Mouse (Mus musculus) cerebellum, adult 9-10 months (tissue): ENCODE results near the gene Ptprn2.

ENCODE experiments used
- DNase-seq: peaks from one replicate; pipeline ENCODE4 v3.0.0; 2022

Ptprn2 gene

GRCm38 (mm10) chr12:116653684-116654083 lies 168.2 kb downstream of the Ptprn2 start:
- DNase-seq = no peak

DNA sequence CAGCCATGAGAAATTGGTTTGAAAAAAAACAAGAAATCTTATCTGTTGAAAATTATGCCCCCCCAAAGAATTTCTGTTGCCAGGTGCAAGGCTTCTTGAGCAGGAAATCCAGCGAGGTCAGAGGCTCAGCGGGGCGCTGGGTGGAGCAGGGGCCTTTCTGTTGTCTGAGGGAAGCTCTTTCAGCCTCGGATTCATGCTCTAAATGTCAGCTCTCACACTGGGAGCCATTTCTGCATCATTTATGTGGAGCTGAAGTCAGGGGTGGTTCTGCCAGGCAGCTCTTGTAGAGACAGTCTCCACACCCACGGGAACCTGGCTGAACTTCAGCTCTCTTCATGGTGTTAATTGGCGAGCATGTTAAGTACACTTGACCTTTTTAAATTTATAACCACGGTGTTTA lies 174.6 kb downstream of the Ptprn2 start:
- DNase-seq = peak; percentile 64

GRCm38 (mm10) chr12:116661018-116661417 lies 175.5 kb downstream of the Ptprn2 start:
- DNase-seq = no peak

GRCm38 (mm10) chr12:116677701-116678100 lies 192.2 kb downstream of the Ptprn2 start:
- DNase-seq = no peak

DNA sequence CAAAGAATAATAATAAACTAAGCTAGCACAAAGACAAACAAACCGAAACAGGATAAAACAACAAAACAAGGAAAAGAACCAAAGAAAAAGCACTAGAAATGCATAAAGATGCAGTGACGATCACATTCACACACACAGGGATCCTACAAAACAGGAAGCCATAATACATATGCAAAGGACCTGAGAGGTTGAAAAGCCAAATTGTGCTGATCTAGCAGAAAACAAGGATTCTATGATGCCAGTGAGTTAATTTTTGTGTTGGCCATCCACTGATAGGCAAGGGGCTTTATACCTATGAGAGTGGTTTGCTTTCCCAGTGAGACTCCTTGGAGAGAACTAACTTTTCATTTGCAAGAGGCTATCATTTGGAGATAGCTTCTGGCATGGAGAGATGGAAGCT lies 204.3 kb downstream of the Ptprn2 start:
- no peak for DNase-seq

- DNase-seq = no peak
These were observed 224.0 kb downstream of the Ptprn2 start for GRCm38 (mm10) chr12:116709535-116709934.

DNA sequence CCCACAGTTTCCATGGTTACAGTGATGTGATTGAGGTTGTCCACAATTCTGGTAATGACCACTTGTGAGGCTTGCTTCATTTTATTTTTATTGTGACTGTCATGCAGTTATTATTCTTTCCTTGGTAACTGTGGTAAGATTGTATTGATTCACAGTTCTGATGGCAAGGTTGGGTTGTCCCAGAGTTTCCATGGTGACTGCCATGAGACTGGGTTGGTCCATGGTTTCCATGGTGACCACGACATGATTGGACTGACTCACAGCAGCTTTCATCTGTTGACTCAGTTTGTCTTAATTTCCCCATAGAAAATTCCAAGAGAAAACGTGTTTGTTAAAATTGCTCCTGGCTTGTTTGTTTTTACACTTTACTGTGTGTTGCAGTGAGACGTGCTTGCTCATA lies 225.2 kb downstream of the Ptprn2 start:
- no peak for DNase-seq

DNA sequence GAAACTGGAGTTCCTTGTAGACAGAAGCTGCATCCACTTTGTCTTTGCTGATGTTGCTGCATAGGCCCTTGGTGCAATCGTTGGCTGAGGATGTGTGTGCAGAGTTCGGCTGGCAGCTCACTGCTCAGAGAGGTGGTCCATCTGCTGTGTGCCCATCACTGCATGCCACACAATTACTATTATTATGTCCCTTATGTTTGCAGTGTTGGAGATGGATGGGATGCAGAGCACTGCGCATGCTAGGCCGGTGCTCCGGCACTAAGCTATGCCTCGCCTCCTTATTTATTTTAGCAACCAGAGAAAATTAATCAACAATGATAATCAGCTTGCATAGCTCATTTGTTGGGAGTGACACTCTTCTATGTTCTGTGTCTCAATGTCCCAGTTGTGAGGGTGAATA lies 225.6 kb downstream of the Ptprn2 start:
- no peak for DNase-seq

DNA sequence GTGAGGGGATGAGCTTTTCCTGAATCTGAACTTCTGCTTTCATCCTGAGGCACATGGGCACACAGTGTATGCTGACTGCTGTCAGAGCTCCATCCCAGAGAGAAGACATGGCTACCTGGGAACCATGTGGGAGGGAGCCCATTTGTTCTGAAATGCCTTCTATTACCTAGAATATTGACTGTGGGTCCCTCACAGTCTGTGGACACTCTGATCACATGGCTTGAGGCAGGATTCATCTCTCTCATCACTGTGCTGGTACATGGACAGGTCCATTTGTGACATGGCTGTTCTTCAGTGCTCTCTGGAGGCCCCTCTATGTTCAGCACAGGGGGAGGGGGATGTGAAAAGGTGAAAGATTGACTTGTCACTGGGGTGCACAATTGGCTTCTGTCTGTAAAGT lies 227.6 kb downstream of the Ptprn2 start:
- no peak for DNase-seq

DNA sequence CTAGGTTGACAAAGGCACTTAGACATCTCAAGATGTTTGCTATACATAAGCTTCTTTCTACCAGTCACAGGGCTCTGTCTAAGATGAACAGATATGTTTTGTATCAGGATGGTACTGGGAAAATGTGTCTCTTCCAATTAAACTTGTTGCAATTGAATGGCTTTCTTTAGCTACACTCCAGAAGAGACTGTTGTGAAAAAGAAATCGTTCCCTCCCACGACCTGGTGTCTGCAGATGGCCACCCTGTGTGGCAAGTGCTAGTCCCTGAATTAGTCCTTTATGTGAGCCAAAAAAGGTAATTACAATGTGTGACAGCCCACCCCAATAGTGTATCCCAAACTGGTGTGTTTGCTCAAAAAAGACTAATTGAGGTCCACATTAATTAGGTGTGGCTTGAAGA lies 235.5 kb downstream of the Ptprn2 start:
- no peak for DNase-seq

DNA sequence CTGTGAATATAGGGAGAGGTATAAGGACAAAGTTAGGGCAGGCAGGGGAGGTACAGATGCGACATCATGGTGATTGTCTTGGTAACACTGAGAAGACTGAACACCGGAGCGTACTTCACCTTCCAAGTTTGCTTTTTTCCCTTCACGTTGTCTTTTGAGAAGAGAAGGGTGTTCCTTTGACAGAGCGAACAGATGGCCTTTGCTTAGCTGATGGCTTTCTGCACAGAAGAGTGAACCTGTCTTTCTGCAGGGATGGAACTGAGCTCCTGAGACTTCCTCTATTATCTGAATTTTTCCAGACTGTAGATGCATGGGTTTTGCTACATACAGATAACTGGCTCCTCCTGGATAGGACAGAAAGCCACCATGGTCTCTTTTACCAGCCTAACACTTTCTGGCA lies 254.6 kb downstream of the Ptprn2 start:
- DNase-seq = peak; percentile 17

GRCm38 (mm10) chr12:116741300-116741699 lies 255.8 kb downstream of the Ptprn2 start:
- DNase-seq = no peak

GRCm38 (mm10) chr12:116746401-116746800 lies 260.9 kb downstream of the Ptprn2 start:
- DNase-seq = no peak

- peak; percentile 35 for DNase-seq
These were observed 267.3 kb downstream of the Ptprn2 start for GRCm38 (mm10) chr12:116752784-116753183.

DNA sequence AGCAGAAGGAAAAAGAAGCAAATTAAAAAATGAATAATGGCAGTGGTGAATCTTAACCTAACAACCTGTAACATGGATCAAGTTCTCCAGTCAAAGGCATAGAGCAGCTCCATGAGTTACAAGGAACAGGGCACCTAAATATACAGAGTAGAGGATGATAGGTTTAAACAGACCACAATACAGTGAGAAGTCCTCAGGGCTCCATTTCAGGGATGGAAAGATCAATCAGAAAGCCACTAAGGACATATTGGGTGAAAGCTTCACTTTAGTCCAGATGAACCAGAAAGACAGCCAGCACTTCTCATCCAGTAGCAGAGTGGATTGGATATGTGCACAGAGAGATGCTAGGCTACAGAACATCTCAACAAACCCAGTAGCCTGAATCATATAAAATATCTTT lies 278.4 kb downstream of the Ptprn2 start:
- DNase-seq = no peak

DNA sequence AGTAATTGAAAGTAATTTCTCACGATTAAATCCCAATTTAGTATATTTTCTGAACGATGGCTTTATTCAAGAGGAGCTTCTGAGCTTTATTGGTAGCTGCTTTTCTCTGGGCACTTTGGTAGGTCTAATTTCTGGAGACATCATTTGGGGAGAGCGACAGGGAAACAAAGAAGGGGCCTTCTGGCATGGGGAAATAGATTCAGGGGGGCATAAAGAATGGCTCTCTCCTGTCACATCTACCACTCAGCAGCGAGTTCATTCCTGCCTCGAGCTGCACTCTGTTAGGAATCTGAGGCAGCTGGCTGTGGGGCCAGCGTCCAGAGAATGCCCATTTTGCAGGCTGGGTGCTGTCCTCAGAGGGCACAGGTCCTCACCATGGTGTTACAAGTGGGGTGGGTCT lies 285.4 kb downstream of the Ptprn2 start:
- no peak for DNase-seq

GRCm38 (mm10) chr12:116771493-116771892 lies 286.0 kb downstream of the Ptprn2 start:
- no peak for DNase-seq

- DNase-seq = peak; percentile 18
These were observed 286.6 kb downstream of the Ptprn2 start for GRCm38 (mm10) chr12:116772081-116772566.

DNA sequence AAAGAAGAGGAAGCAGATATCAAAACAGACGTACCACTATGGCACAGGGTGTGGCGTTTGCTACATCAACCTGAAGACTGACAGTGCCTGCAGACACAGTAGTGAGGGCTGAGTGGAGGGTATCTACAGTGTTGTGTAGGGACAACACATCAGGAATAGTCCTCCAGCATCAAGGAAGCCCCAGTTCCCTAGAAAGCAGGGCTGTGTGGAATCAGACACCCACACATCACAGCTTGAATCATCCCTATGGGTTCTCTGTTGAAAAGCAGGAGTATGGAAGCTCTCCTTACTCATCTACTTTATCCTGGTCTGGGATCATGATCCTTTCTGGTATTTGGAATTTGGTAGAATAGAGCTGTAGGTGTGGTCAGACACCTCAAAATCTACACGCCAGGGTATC lies 287.8 kb downstream of the Ptprn2 start:
- DNase-seq = no peak

DNA sequence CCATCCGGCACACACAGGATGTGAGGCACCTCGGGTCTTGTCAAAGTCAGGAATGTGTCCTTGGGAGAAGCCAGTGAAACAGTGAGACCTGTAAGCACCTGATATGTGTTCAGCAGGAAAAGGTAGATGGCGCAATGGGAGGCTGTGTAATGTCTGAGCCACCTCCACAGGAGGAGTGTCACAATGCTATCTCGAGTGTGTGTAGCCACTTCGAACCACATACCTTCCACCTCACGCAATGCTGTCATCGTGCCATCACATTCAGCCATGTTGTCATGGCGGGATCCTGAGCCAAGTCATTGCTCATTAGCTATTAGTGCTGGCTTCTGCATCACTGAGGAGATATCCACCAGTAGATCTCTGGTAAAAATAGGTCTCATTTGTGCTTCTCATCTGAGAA lies 290.9 kb downstream of the Ptprn2 start:
- DNase-seq = no peak

DNA sequence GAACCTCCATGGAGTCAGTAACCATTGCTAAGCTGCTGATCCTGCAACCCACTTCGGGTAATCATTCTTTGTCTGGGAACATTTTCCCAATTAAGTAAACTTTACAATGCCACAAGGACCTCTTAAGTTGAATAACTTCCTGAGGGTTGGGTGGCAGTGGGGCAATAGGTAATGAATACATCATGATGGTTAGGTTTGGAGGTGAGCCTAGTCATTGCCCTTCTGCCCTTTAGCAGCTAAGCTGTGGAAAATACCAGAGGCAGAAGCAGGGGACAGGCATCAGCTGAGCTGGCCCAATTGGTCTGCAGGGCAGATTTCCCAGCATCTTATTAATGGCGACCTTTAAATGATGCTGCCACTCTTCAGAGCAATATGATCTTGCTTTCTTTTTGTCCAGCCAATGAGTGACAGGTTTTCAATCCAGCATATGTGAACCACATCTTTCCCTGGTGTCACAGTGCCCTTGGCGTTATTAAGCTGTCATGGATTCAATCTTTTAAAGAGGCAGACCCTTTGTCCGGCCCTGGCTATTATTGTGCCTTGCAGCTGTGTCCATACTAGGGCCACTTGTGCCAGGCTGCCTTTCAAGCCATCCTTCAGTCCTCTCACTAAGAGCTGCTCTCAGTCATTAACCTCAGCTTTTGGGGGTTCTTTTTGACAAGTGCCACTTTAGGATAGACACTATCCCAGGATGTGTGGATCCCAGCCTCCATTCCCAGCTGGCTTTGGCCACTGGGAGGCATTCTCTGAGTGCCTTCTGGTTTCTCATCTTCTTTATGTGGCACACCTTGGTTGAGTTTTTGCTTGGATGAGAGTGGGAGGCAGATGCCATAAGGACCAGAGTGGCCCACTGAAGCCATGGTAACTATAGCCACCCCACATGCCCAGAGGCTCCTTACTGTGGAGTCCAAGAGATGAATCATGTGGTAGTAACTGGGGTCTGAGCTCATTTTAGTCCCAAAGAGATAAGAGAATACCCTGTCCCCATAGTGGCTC lies 292.9 kb downstream of the Ptprn2 start:
- DNase-seq = no peak

DNA sequence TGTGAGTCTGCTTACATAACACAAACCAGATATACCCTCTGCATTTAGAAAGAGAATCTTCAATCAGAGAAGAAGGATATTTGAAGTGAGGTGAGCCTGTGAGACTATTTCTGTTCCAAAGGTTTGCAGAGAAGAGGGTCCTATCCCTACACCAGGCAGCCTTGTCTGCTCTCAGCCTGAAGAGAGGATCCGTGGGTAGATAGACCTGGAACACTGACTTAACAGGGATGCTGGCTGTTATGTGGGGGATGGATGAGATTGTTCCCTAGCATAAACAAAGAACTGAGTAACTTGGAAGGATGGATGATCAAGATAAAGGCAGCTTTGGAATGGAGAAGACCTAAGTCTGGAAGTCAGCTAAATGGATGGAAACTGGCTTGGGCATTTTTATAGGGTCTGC lies 294.9 kb downstream of the Ptprn2 start:
- no peak for DNase-seq

DNA sequence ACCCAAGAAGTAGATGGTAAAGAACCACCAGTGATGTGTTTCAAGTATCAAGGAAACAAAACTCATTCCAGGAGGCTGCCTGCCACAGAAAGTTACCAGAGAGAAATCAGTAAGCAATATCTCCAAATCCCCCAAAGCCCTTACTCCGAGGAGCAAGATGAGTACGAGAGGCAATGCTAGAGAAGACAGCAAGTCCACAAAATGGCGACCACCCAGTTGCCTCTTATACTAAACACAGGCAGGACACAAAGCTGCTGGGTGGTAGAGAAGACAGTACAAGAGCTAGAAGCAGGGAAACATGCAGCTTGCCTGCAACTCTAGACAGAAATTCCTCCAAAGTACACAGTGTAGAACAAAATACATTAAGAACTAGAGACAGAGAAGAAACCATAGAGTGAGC lies 300.2 kb downstream of the Ptprn2 start:
- no peak for DNase-seq

GRCm38 (mm10) chr12:116788346-116788745 lies 302.8 kb downstream of the Ptprn2 start:
- no peak for DNase-seq

DNA sequence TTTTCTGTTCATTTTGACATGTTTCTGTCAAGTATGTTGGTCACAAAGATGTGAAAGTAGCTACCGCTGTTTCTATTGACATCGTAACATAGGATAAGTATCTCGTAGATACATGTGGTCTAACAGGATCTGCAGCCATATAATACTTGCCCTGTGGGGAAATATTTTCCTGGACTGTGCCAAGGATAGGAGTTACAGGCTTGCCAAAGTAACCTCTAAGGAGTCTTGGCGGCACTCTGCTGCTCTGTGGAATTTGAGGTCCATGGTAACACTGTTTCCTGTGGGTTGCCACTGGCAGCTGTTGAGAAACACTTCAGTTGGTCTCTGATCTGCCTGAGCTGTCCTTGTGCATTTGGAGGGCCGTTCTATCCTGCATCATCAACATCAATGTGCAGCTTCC lies 317.8 kb downstream of the Ptprn2 start:
- DNase-seq = no peak
